Mouse (Mus musculus) lung, embryonic 14.5 days (tissue): ENCODE results near the gene Rufy4. TPM values are rescaled to one million over a fixed set of nuclear protein-coding genes. Genes with fewer than 3 reads are reported as not detected.

Source experiments
- ATAC-seq: fragments of 200-750 bp; cut with Nextera tagmentation; 2 replicates; pipeline ENCODE4 v1.8.0; 2017; ENCODE audit warnings: mild to moderate bottlenecking, moderate TSS enrichment, moderate library complexity; ENCODE audit not compliant: insufficient read depth
- DNase-seq: peaks from one replicate; pipeline ENCODE4 v3.0.0-alpha.2; 2015
- H3K27ac ChIP-seq: fragments of 300-500 bp; sonication (generic); 2 replicates; pipeline ENCODE4 v1.5.1; 2014; ENCODE audit warnings: low read depth, mild to moderate bottlenecking, moderate library complexity
- H3K27me3 ChIP-seq: fragments of 300-500 bp; sonication (generic); 2 replicates; pipeline ENCODE4 v1.6.1; 2014; ENCODE audit warnings: low read length, control low read depth; ENCODE audit not compliant: insufficient read depth
- H3K36me3 ChIP-seq: fragments of 300-500 bp; sonication (generic); 2 replicates; pipeline ENCODE4 v1.6.1; 2014; ENCODE audit warnings: control low read depth; ENCODE audit not compliant: insufficient read depth
- H3K4me1 ChIP-seq: fragments of 300-500 bp; sonication (generic); 2 replicates; pipeline ENCODE4 v1.6.1; 2014; ENCODE audit warnings: antibody characterized with exemption, control low read depth; ENCODE audit not compliant: insufficient read depth
- H3K4me2 ChIP-seq: fragments of 300-500 bp; sonication (generic); 2 replicates; pipeline ENCODE4 v1.6.1; 2014; ENCODE audit warnings: mild to moderate bottlenecking
- H3K4me3 ChIP-seq: fragments of 300-500 bp; sonication (generic); 2 replicates; pipeline ENCODE4 v1.5.1; 2014; ENCODE audit warnings: low read depth, low read length
- H3K9ac ChIP-seq: fragments of 300-500 bp; sonication (generic); 2 replicates; pipeline ENCODE4 v1.6.1; 2014
- H3K9me3 ChIP-seq: fragments of 300-500 bp; sonication (generic); 2 replicates; pipeline ENCODE4 v1.6.1; 2016; ENCODE audit warnings: low read depth, low read length, control low read depth
- CTCF ChIP-seq: IDR thresholded peaks from 2 replicates; pipeline ENCODE4 v1.5.1; 2016; ENCODE audit warnings: antibody characterized with exemption, low read depth
- WGBS: fragments of 180-500 bp; shearing (Covaris S2); extraction: QIAGEN DNeasy Blood & Tissue Kit; methylation state at CpG from one replicate; pipeline ENCODE4 v1.1.7; 2014; 5-methylcytosine and 5-hydroxymethylcytosine counted together
- polyA plus RNA-seq: library from polyadenylated mRNA; unstranded; fragments of >200 nt; fragmentation: Nextera tagmentation; extraction: Ambion mirVana; gene quantifications from 2 replicates; pipeline ENCODE4 v1.2.1, GENCODE M21; 2014

The Rufy4 gene
- polyA plus RNA-seq, 1 experiment from 2014 or later = 0.39 TPM

DNA sequence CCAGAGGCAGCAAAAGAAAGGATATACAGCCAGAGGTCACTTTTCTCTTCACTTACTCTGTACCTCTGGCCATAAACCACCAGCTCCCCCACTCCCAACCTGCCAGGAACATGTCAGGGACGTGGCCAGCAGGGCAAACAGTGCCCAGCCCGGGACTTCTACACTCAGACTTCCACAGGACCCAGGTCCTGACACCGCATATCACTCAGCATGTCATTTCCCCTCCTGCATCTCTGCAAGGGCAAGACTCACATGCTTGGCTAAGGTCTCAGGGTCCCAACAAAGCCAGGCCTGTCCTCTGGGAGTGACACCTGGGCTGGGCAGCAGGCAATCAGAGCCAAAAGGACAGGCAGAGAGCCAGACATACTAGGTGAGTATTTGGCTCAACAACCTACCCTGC is 12.3 kb upstream of the Rufy4 start:
- Histone ChIP-seq H3K27ac (no peak overlapping the region), H3K36me3 (no peaks in the 10 kb centered on the region), H3K9me3 (no peaks in the 10 kb centered on the region), H3K4me1 (peaks cover 10% of the 10 kb centered on the region), H3K4me2 (no peak overlapping the region), H3K9ac (no peak overlapping the region), H3K4me3 (no peak overlapping the region), H3K27me3 (no peaks in the 10 kb centered on the region)
- 46% methylated on average over 3 of the region's 3 CpGs for WGBS
- TF ChIP-seq CTCF = no peak
- ATAC-seq = no peak
- DNase-seq = no peak

GRCm38 (mm10) chr1:74117876-74118275 is 7.5 kb upstream of the Rufy4 start:
- Histone ChIP-seq H3K27ac (no peak overlapping the region), H3K4me3 (no peak overlapping the region), H3K9me3 (no peaks in the 10 kb centered on the region), H3K4me2 (no peak overlapping the region), H3K4me1 (0 out of 2 replicates have a peak, but pooled peaks cover 7% of the 10 kb centered on the region), H3K27me3 (no peaks in the 10 kb centered on the region; the same call in 1 of the 2 replicates), H3K36me3 (no peaks in the 10 kb centered on the region), H3K9ac (no peak overlapping the region)
- no peak for DNase-seq
- 86% methylated on average over 6 of the region's 6 CpGs for WGBS
- no peak for ATAC-seq
- TF ChIP-seq CTCF = no peak

- no peak for ATAC-seq
- TF ChIP-seq CTCF = no peak
- WGBS = 89% methylated on average over 1 of the region's 1 CpGs
- no peak overlapping the region for H3K4me3 ChIP-seq
- no peaks in the 10 kb centered on the region for H3K9me3 ChIP-seq
- H3K9ac ChIP-seq = no peak overlapping the region
- H3K27me3 ChIP-seq = peaks cover 6% of the 10 kb centered on the region; the same call in 1 of the 2 replicates
- DNase-seq = no peak
- 0 out of 2 replicates have a peak, but pooled peaks cover 4% of the 10 kb centered on the region for H3K4me1 ChIP-seq
- H3K4me2 ChIP-seq = no peak overlapping the region
- no peak overlapping the region for H3K27ac ChIP-seq
- H3K36me3 ChIP-seq = no peaks in the 10 kb centered on the region
Measured at GRCm38 (mm10) chr1:74119115-74119514, 6.2 kb upstream of the Rufy4 start.

DNA sequence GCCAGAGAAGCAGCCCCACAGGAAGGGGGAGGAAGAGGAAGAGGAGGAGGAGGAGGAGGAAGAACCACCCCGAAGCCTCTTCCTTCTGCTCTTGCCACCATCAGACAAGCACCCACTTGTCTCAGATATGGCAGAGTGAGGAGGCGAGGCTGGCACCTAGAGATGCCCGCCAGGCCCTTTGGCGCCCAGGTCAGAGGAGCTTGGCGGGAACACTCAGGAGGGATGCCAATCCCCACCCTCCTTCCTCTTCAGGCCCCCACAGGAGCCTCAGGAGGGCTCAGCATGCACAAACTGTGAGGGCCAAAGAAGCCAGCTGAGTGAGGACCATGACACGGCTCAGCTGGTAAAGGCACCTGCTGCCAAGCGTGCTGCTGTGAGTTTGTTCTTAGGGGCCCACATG is 4.2 kb upstream of the Rufy4 start:
- Histone ChIP-seq H3K9me3 (no peaks in the 10 kb centered on the region), H3K4me2 (no peak overlapping the region), H3K27ac (no peak overlapping the region), H3K27me3 (peaks cover 6% of the 10 kb centered on the region; the same call in 1 of the 2 replicates), H3K4me3 (no peak overlapping the region), H3K9ac (no peak overlapping the region), H3K4me1 (0 out of 2 replicates have a peak, but pooled peaks cover 4% of the 10 kb centered on the region), H3K36me3 (no peaks in the 10 kb centered on the region)
- 72% methylated on average over 7 of the region's 7 CpGs for WGBS
- no peak for TF ChIP-seq CTCF
- no peak for ATAC-seq
- no peak for DNase-seq

GRCm38 (mm10) chr1:74121821-74122576 is 3.3 kb upstream of the Rufy4 start:
- no peak overlapping the region for H3K4me2 ChIP-seq
- H3K9ac ChIP-seq = no peak overlapping the region
- H3K9me3 ChIP-seq = no peaks in the 10 kb centered on the region
- peak; percentile 58 for DNase-seq
- H3K36me3 ChIP-seq = no peaks in the 10 kb centered on the region
- H3K4me3 ChIP-seq = no peak overlapping the region
- peaks cover 6% of the 10 kb centered on the region; the same call in 1 of the 2 replicates for H3K27me3 ChIP-seq
- H3K4me1 ChIP-seq = 0 out of 2 replicates have a peak, but pooled peaks cover 4% of the 10 kb centered on the region
- TF ChIP-seq CTCF = no peak
- WGBS = 34% methylated on average over 9 of the region's 9 CpGs
- no peak for ATAC-seq
- no peak overlapping the region for H3K27ac ChIP-seq

GRCm38 (mm10) chr1:74123215-74123614 is 2.1 kb upstream of the Rufy4 start:
- peak; percentile 31 for DNase-seq
- WGBS = 57% methylated on average over 8 of the region's 8 CpGs
- peaks cover 6% of the 10 kb centered on the region; the same call in 1 of the 2 replicates for H3K27me3 ChIP-seq
- no peak for ATAC-seq
- peak; percentile 33 for TF ChIP-seq CTCF
- H3K36me3 ChIP-seq = no peaks in the 10 kb centered on the region
- H3K4me2 ChIP-seq = peak overlapping the region; percentile 94
- no peaks in the 10 kb centered on the region for H3K9me3 ChIP-seq
- peak overlapping the region; percentile 56 for H3K4me3 ChIP-seq
- H3K4me1 ChIP-seq = 0 out of 2 replicates have a peak, but pooled peaks cover 4% of the 10 kb centered on the region
- H3K27ac ChIP-seq = no peak overlapping the region
- no peak overlapping the region; the same call in 1 of the 2 replicates for H3K9ac ChIP-seq
